Mouse (Mus musculus) right cerebral cortex, postnatal 4 days (tissue): Measurements from ENCODE around the gene Pitpna.

Source experiments
- DNase-seq: peaks from one replicate; pipeline ENCODE4 v3.0.0-alpha.2; 2022

Pitpna gene

GRCm38 (mm10) chr11:75635315-75635714 lies 47.4 kb downstream of the Pitpna start:
- no peak for DNase-seq

GRCm38 (mm10) chr11:75643323-75643722 lies 55.4 kb downstream of the Pitpna start:
- DNase-seq: no peak

- DNase-seq: no peak
Measured at GRCm38 (mm10) chr11:75644684-75645083, 56.8 kb downstream of the Pitpna start.

- peak; percentile 46 for DNase-seq
Measured at GRCm38 (mm10) chr11:75647681-75648211, 59.8 kb downstream of the Pitpna start.

- DNase-seq: no peak
Measured at GRCm38 (mm10) chr11:75649155-75649561, 61.3 kb downstream of the Pitpna start.

GRCm38 (mm10) chr11:75650311-75650710 lies 62.4 kb downstream of the Pitpna start, which contains the start of gene Myo1c:
Myo1c (plus strand) TSS chr11:75650504.
- no peak for DNase-seq

- DNase-seq: no peak
Measured at GRCm38 (mm10) chr11:75650958-75651425, 63.1 kb downstream of the Pitpna start.

- DNase-seq: peak; percentile 70
Measured at GRCm38 (mm10) chr11:75651426-75652221, 63.7 kb downstream of the Pitpna start.

GRCm38 (mm10) chr11:75652222-75652941 lies 64.5 kb downstream of the Pitpna start:
- DNase-seq: no peak

GRCm38 (mm10) chr11:75652942-75653684 lies 65.2 kb downstream of the Pitpna start:
- DNase-seq: no peak

- DNase-seq: peak; percentile 59
Measured at GRCm38 (mm10) chr11:75653781-75654470, 66.0 kb downstream of the Pitpna start.

GRCm38 (mm10) chr11:75654471-75655390 lies 66.8 kb downstream of the Pitpna start:
- no peak for DNase-seq

- DNase-seq: peak; percentile 68
Measured at GRCm38 (mm10) chr11:75655621-75656545, 68.0 kb downstream of the Pitpna start.

- no peak for DNase-seq
Measured at GRCm38 (mm10) chr11:75656621-75657590, 69.0 kb downstream of the Pitpna start.

- no peak for DNase-seq
Measured at GRCm38 (mm10) chr11:75657841-75658240, 69.9 kb downstream of the Pitpna start.

GRCm38 (mm10) chr11:75658311-75658710 lies 70.4 kb downstream of the Pitpna start:
- no peak for DNase-seq

GRCm38 (mm10) chr11:75658996-75659750 lies 71.3 kb downstream of the Pitpna start:
- no peak for DNase-seq

GRCm38 (mm10) chr11:75660081-75660590 lies 72.2 kb downstream of the Pitpna start:
- DNase-seq: no peak
